Mouse (Mus musculus) CH12.LX (cell line): ENCODE data around the gene Fam151b. TPM values are rescaled to one million over a fixed set of nuclear protein-coding genes. Genes with fewer than 3 reads are reported as not detected.

Source experiments
- DNase-seq: peaks from one replicate; pipeline ENCODE4 v3.0.0-alpha.2; 2013; ENCODE audit errors: extremely low read depth
- H3K27ac ChIP-seq: 2 replicates; pipeline ENCODE4 v1.5.1; 2012; ENCODE audit warnings: low read depth, mild to moderate bottlenecking, control low read depth, moderate library complexity; ENCODE audit not compliant: insufficient read depth
- H3K27me3 ChIP-seq: replicated peaks from 2 replicates; pipeline ENCODE3; 2012; ENCODE audit warnings: inconsistent platforms
- H3K36me3 ChIP-seq, 2 experiments: replicated peaks in 1 of 2; 2 replicates each; pipeline versions ENCODE3 to v1.6.1; 2012; ENCODE audit warnings: inconsistent platforms in 1 of 2, low read length in 1 of 2, mild to moderate bottlenecking in 1 of 2, mixed read lengths in 1 of 2, moderate library complexity in 1 of 2; ENCODE audit not compliant: control insufficient read depth in 1 of 2, insufficient read depth in 1 of 2
- H3K4me1 ChIP-seq, 2 experiments: 2 replicates each; pipeline ENCODE4 v1.6.1; 2012; ENCODE audit warnings: inconsistent platforms in 1 of 2, moderate library complexity in 1 of 2; ENCODE audit not compliant: insufficient read depth in 2 of 2, control insufficient read depth in 1 of 2
- H3K4me2 ChIP-seq: 2 replicates; pipeline ENCODE4 v1.6.1; 2012; ENCODE audit warnings: low read depth, mild to moderate bottlenecking, control low read depth; ENCODE audit not compliant: poor library complexity, insufficient read depth, severe bottlenecking
- H3K4me3 ChIP-seq, 3 experiments: fragments of 150-350 bp in 1 of 3; sonication (generic) in 1 of 3; replicated peaks in 1 of 3; 2 replicates each; pipeline versions ENCODE3 to v1.5.1; 2011 to 2012; ENCODE audit warnings: low read depth in 2 of 3, low read length in 2 of 3, mild to moderate bottlenecking in 2 of 3, moderate library complexity in 2 of 3, control low read depth in 1 of 3, improper control_type of control experiment in 1 of 3, inconsistent platforms in 1 of 3, mixed read lengths in 1 of 3; ENCODE audit not compliant: poor library complexity in 1 of 3
- H3K79me2 ChIP-seq: replicated peaks from 2 replicates; pipeline ENCODE4 v1.6.1; 2012; ENCODE audit warnings: mild to moderate bottlenecking, moderate library complexity; ENCODE audit not compliant: control insufficient read depth, poor library complexity, insufficient read depth, severe bottlenecking; ENCODE audit errors: extremely low read depth
- H3K9ac ChIP-seq: 2 replicates; pipeline ENCODE4 v1.6.1; 2012; ENCODE audit warnings: low read depth, mild to moderate bottlenecking, control low read depth, moderate library complexity; ENCODE audit not compliant: insufficient read depth
- H3K9me3 ChIP-seq: replicated peaks from 2 replicates; pipeline ENCODE3; 2012; ENCODE audit warnings: low read length, inconsistent platforms, mixed read lengths
- BHLHE40 ChIP-seq: IDR thresholded peaks from 2 replicates; pipeline ENCODE4 v1.6.1; 2011; ENCODE audit warnings: mild to moderate bottlenecking, low read depth, low read length, improper control_type of control experiment
- ELF1 ChIP-seq: IDR thresholded peaks from 2 replicates; pipeline ENCODE4 v1.6.1; 2014; ENCODE audit warnings: low read depth, mild to moderate bottlenecking, inconsistent platforms, low read length, improper control_type of control experiment
- ETS1 ChIP-seq: conservative IDR thresholded peaks from 2 replicates; pipeline ENCODE4 v1.6.1; 2012; ENCODE audit warnings: low read depth, mild to moderate bottlenecking, inconsistent platforms, low read length, improper control_type of control experiment, moderate library complexity
- IRF4 ChIP-seq: IDR thresholded peaks from 2 replicates; pipeline ENCODE4 v1.6.1; 2014; ENCODE audit warnings: low read depth, mild to moderate bottlenecking, inconsistent platforms, low read length, improper control_type of control experiment
- KAT2A ChIP-seq: IDR thresholded peaks from 2 replicates; pipeline ENCODE4 v1.6.1; 2012; ENCODE audit warnings: low read length, improper control_type of control experiment, inconsistent platforms; ENCODE audit not compliant: insufficient replicate concordance
- MYC ChIP-seq: IDR thresholded peaks from 2 replicates; pipeline ENCODE4 v1.6.1; 2011; ENCODE audit warnings: low read depth, mild to moderate bottlenecking, improper control_type of control experiment, low read length
- NELFE ChIP-seq: IDR thresholded peaks from 2 replicates; pipeline ENCODE4 v1.6.1; 2011; ENCODE audit warnings: low read depth, low read length, improper control_type of control experiment
- NRF1 ChIP-seq: IDR thresholded peaks from 2 replicates; pipeline ENCODE4 v1.6.1; 2014; ENCODE audit warnings: low read depth, mild to moderate bottlenecking, inconsistent platforms, low read length, improper control_type of control experiment, moderate library complexity
- POLR2AphosphoS2 ChIP-seq: IDR thresholded peaks from 2 replicates; pipeline ENCODE4 v1.6.1; 2011; ENCODE audit warnings: low read depth, low read length, improper control_type of control experiment
- RAD21 ChIP-seq: IDR thresholded peaks from 2 replicates; pipeline ENCODE4 v1.6.1; 2011; ENCODE audit warnings: low read depth, mild to moderate bottlenecking, low read length, improper control_type of control experiment, moderate library complexity
- SIN3A ChIP-seq: IDR thresholded peaks from 2 replicates; pipeline ENCODE4 v1.6.1; 2012; ENCODE audit warnings: low read length, improper control_type of control experiment, inconsistent platforms
- UBTF ChIP-seq: IDR thresholded peaks from 2 replicates; pipeline ENCODE4 v1.6.1; 2012; ENCODE audit warnings: low read depth, mild to moderate bottlenecking, inconsistent platforms, low read length, improper control_type of control experiment, moderate library complexity
- USF2 ChIP-seq: conservative IDR thresholded peaks from 2 replicates; pipeline ENCODE4 v1.6.1; 2011; ENCODE audit warnings: low read depth, low read length, improper control_type of control experiment
- ZC3H11A ChIP-seq: IDR thresholded peaks from 2 replicates; pipeline ENCODE4 v1.6.1; 2012; ENCODE audit warnings: low read depth, mild to moderate bottlenecking, inconsistent platforms, low read length, improper control_type of control experiment
- ZKSCAN1 ChIP-seq: IDR thresholded peaks from 2 replicates; pipeline ENCODE4 v1.6.1; 2012; ENCODE audit warnings: low read depth, inconsistent platforms, low read length, improper control_type of control experiment, borderline replicate concordance
- dilution Hi-C: fragments of 300-500 bp; cut with MboI; formaldehyde crosslinking; loops from 2 replicates; pipeline ENCODE4 v1.14.3; 2020; ENCODE audit warnings: low sequenced_read_pairs; ENCODE audit not compliant: extremely low pct_unique_long_range_greater_than_20kb, extremely low pct_ligation_motif_present
- in situ Hi-C: fragments of 300-500 bp; cut with MboI; formaldehyde crosslinking; loops from 3 replicates; pipeline ENCODE4 v1.14.3; 2019; ENCODE audit warnings: low sequenced_read_pairs, low pct_ligation_motif_present, low pct_unique_long_range_greater_than_20kb, mixed read lengths
- polyA plus RNA-seq: library from polyadenylated mRNA; unstranded; fragments of >175 nt; gene quantifications from 2 replicates; pipeline ENCODE4 v1.2.1, GENCODE M21; 2012; ENCODE audit warnings: low read depth; ENCODE audit not compliant: insufficient read length
- total RNA-seq, 2 experiments: library from RNA; depleted of rRNA; stranded (reverse); fragments of 300-350 nt in 1 of 2; fragments of >200 nt in 1 of 2; gene quantifications; 2 replicates each; pipeline ENCODE4 v1.2.3; 2012 to 2014

Gene Fam151b
- total and polyA plus RNA-seq, 3 experiments, result 2.5 to 5.2 (median 3.7) TPM

DNA sequence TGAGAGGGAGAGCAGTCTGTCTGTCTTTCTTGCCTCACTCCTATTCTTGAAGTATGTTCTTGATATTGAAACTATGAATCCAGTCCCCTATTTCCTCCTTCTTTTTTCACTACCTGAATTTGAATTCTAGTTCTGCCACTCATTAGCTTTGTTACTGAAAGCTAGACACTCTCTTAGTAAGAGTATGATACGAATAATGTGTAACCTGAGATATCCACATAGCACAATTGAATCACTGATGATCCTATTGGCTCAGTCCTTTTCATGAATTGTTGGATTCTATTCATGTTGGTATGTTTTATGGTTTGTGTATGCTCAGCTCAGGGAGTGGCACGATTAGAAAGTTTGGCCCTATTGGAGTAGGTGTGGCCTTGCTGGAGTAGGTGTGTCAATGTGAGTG is 48.4 kb upstream of the Fam151b start:
- DNase-seq, result no peak
- H3K27me3 ChIP-seq, result no peaks in the 10 kb centered on the region
- peaks cover 0 to 5% of the 10 kb centered on the region in 2 experiments for H3K36me3 ChIP-seq
- no peak overlapping the region for H3K27ac ChIP-seq
- H3K9ac ChIP-seq, result no peak overlapping the region
- no peaks in the 10 kb centered on the region for H3K9me3 ChIP-seq
- dilution Hi-C loops (no loop called here), in situ Hi-C loops (no loop called here)
- no peaks in the 10 kb centered on the region for H3K79me2 ChIP-seq
- H3K4me3 ChIP-seq, result no peak overlapping the region
- H3K4me2 ChIP-seq, result no peak overlapping the region
- H3K4me1 ChIP-seq, result peaks cover 0 to 9% of the 10 kb centered on the region in 2 experiments; a peak in 2 of 4 replicates
- TF ChIP-seq ETS1 (no peak), POLR2AphosphoS2 (no peak), NRF1 (no peak), BHLHE40 (no peak), ELF1 (no peak)

DNA sequence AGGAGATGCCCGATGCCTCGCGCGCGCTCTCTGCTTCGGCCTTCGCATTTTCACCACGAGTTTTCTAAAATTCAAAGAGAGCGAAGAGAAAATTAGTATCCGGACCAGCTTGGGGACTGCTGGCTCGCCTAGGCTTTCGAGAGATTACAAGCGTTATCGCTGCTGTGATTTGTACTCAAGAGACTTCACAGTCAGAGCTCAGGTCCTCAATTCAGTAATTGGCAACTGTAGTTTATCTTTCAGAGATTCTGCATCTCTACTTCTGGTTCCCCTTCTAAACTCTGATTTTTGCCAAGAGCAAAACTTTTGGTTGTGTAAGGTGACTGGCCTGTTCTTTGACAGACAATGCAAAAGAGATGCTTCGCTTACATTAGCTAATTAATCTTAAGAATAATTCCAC is 47.4 kb upstream of the Fam151b start:
- TF ChIP-seq ZC3H11A, result no peak
- TF ChIP-seq NELFE, result no peak
- TF ChIP-seq IRF4, result no peak
- no peak for TF ChIP-seq RAD21
- no peak for TF ChIP-seq ZKSCAN1
- no peak for TF ChIP-seq POLR2AphosphoS2
- TF ChIP-seq ELF1, result no peak
- no peak for TF ChIP-seq SIN3A
- no peak for TF ChIP-seq UBTF
- TF ChIP-seq KAT2A, result no peak
- no peak for TF ChIP-seq MYC
- no peak for TF ChIP-seq USF2
- H3K27ac ChIP-seq, result peak overlapping the region; percentile 82; the same call in 1 of the 2 replicates
- in situ Hi-C loops, result no loop called here

More for the DNA sequence above, 47.4 kb upstream of the Fam151b start:
- Histone ChIP-seq H3K79me2 (no peaks in the 10 kb centered on the region), H3K4me1 (peaks cover 0 to 9% of the 10 kb centered on the region in 2 experiments; a peak in 2 of 4 replicates), H3K27me3 (no peaks in the 10 kb centered on the region), H3K9me3 (no peaks in the 10 kb centered on the region), H3K4me3 (peak overlapping the region; percentile 70 to 91 (median 83)), H3K4me2 (peak overlapping the region; percentile 98), H3K36me3 (peaks cover 0 to 5% of the 10 kb centered on the region in 2 experiments), H3K9ac (peak overlapping the region; percentile 46)
- no peak for DNase-seq
- dilution Hi-C loops, result no loop called here
